Mouse (Mus musculus): Measurements from ENCODE around the gene Abhd14b. TPM values are rescaled to one million over a fixed set of nuclear protein-coding genes. Genes with fewer than 3 reads are reported as not detected.
A peak's percentile ranks its signal among the peaks of the same experiment; 100 is the strongest.

Gene Abhd14b
- polyA plus RNA-seq, 1 experiment from 2014 or later, result 28.3 TPM

DNA sequence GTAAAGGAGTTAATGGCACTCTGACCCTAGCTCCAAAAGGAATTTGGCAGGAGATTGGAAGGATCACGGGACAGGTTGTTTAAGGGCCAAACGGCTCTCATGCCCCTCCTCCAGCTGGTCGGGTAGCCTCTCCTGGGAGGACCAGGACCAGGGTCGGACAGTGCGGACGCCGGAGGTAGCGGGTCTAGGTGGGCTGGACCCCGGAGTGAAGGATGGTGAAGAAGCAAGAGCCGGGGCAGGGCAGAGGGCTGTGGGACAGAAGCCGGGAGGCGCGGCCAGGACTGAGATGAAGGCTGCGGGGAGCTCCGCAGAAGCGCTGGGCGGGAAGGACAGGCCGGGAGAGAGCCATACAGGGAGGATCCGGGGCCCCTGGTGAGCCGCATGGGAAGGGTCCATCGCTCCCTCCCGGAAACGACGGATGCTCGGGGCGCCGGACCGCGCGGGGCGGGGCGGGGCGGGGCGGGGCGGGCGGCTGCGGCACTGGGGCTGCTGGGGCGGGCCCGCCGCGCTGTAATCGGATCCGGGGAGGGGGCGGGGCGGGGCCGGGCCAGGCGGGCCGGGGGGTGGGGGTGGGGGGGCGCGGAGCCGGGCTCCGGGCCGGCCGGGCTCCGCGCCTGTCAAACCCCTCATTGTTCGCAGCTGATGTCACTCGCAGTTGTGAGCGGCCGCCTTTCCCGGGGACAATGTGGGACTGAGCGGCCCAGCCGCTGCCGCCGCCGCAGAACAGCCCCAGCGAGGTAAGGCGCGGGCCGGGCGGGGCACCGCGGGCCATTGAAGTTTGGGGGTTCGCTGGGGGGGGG lies 6.2 kb downstream of the Abhd14b start, which contains the start of gene Pcbp4:
Pcbp4 (plus strand) TSS at position 21 of the 800 bp plus-strand sequence.
- under 1% methylated on average over 35 of the region's 74 CpGs for WGBS
- Histone ChIP-seq H3K4me2 (ENCODE audit: low read depth, low read length) (peak within 1 kb of the TSS; percentile 67), H3K9me3 (replicated peaks; ENCODE audit: control insufficient read depth, low read length) (no peaks in the 10 kb centered on the region), H3K27ac (ENCODE audit: low read length) (peak within 1 kb of the TSS; percentile 77), H3K4me3 (replicated peaks; ENCODE audit: low read length) (peak within 1 kb of the TSS; percentile 69), H3K9ac (ENCODE audit: low read length) (peak within 1 kb of the TSS; percentile 83), H3K27me3 (ENCODE audit: control insufficient read depth, insufficient read depth, low read length) (no peaks in the 10 kb centered on the region), H3K4me1 (ENCODE audit: control insufficient read depth, insufficient read depth, low read length) (peaks cover 60% of the 10 kb centered on the region), H3K36me3 (ENCODE audit: control insufficient read depth, insufficient read depth, low read length) (no peaks in the 10 kb centered on the region)
- peak; percentile 79 for ATAC-seq (ENCODE audit: insufficient read depth, low FRiP score)

DNA sequence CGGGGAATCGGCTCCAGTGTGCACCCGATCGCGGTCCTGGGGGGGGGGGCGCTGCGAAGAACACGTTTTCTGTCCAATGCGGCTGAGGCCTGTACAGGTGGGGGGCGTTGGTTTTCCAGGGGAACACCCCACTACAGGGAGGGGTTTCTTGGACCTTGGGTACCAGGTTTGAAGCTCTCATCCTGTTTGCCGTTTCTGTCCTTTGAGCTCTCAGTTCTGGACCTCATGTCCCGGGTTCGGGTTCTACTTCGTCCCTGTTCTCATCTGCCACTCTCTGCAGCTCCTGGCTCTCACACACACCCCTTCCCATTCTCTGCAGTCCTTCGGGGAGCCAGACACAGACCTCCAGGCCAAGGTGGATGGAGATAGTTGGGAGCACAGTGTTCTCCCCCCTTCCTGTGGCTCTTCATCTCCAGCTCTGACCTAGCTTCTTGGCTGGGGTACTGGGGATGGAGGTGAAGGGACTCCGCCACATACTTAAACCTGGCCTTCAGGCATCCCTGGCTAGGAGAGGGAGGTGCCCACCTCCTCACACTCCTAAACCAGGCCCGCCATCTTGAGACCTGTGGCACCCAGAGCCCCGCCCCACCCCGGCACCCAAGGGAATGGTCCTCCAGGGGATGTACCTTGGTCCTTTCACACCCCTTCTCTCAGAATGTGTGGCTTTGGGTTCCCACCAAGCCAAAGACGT lies 7.0 kb downstream of the Abhd14b start:
- H3K4me1 ChIP-seq (ENCODE audit: control insufficient read depth, insufficient read depth, low read length), result peaks cover 56% of the 10 kb centered on the region
- peak; percentile 11; the same call in 1 of the 2 replicates for ATAC-seq (ENCODE audit: insufficient read depth, low FRiP score)
- WGBS, result 1% methylated on average over 20 of the region's 20 CpGs

DNA sequence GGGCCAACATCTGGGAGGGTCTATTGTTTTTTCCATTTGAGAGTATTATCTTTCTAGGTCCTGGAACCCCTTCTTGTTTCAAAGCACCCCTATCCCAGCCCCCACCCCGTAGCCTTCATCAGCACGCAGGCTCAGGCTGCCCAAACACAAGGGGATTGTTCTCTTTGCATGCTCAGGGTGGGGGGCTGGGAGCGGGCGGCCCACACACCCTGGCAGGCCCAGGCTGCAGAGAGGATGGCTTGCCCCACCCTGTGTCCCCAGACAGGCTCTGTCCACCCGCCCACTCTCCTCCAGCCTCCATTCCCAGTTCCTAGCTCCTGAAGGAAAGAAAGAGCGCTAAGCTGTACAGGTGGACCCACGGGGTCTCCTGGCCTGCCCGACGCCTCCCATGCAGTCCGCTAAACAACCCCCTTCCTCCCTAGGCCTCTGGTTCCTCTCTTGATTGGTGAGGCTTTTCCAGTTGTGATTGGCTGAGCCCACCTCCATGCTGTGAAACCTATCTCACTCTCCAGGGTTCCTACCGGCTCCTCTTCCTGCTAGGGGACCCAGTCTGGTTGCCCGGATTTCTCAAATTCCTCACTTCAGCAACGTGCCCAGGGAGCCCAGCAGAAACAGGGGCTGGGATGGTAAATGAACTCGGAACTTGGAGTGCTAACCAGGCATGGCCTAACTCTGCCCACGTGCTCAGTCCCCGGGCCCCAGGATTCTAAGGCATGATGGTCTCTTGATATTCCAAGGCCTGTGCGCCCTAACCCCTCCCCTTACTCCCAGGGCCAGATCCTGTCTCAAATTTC lies 7.8 kb downstream of the Abhd14b start:
- peak overlapping the region; percentile 83 for H3K9ac ChIP-seq (ENCODE audit: low read length)
- peaks cover 50% of the 10 kb centered on the region for H3K4me1 ChIP-seq (ENCODE audit: control insufficient read depth, insufficient read depth, low read length)
- no peaks in the 10 kb centered on the region for H3K36me3 ChIP-seq (ENCODE audit: control insufficient read depth, insufficient read depth, low read length)
- peak overlapping the region; percentile 69 for H3K4me3 ChIP-seq (replicated peaks; ENCODE audit: low read length)
- H3K27ac ChIP-seq (ENCODE audit: low read length), result peak overlapping the region; percentile 58
- no peak for ATAC-seq (ENCODE audit: insufficient read depth, low FRiP score)
- H3K9me3 ChIP-seq (replicated peaks; ENCODE audit: control insufficient read depth, low read length), result no peaks in the 10 kb centered on the region
- H3K27me3 ChIP-seq (ENCODE audit: control insufficient read depth, insufficient read depth, low read length), result no peaks in the 10 kb centered on the region
- H3K4me2 ChIP-seq (ENCODE audit: low read depth, low read length), result peak overlapping the region; percentile 67
- 12% methylated on average over 17 of the region's 17 CpGs for WGBS

More for the DNA sequence above, 7.0 kb downstream of the Abhd14b start:
- peak overlapping the region; percentile 83 for H3K9ac ChIP-seq (ENCODE audit: low read length)
- H3K27ac ChIP-seq (ENCODE audit: low read length), result peak overlapping the region; percentile 77
- H3K4me3 ChIP-seq (replicated peaks; ENCODE audit: low read length), result peak overlapping the region; percentile 69
- peak overlapping the region; percentile 67 for H3K4me2 ChIP-seq (ENCODE audit: low read depth, low read length)
- H3K27me3 ChIP-seq (ENCODE audit: control insufficient read depth, insufficient read depth, low read length), result no peaks in the 10 kb centered on the region
- H3K36me3 ChIP-seq (ENCODE audit: control insufficient read depth, insufficient read depth, low read length), result no peaks in the 10 kb centered on the region
- H3K9me3 ChIP-seq (replicated peaks; ENCODE audit: control insufficient read depth, low read length), result no peaks in the 10 kb centered on the region

DNA sequence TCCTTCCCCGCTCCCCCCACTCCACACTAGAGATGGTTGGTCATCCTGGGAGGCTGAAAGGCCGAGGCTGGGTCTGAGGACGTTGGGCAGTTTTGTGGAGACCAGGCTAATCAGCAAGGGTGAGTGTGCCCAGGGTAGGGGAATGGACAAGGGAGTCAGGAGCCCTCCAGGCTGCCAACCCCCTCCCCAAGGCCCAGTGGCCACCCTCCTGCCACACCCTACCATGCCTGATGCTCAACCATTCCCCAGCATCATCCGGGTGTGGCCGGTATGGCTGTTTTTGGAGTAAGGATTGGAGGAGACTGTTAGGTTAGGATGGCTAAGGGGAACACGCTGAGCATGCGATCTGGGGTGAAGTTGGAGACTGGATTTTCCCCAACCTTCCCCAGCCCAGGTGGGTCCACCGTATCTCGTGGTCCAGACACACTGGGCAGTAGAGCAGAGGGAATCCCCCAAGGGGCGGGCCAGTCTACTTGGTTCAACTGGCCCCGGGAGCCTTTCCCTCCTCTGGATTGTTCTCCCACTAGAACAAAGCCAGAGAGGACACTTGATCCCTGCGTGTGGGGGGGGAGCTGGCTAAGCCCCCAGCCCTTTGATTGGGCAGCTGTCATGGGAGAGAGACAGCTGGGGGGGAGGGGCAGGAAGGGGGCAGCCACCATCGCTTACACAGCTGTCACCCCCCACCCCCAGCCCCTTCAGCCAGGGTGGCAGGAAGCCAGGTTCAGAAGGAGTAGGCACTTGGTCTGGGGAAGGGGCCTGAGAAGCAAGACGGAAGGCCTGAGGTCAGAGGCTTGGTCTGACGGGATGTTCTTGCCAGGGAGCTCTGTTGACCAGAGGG lies 9.3 kb downstream of the Abhd14b start:
- peaks cover 36% of the 10 kb centered on the region for H3K4me1 ChIP-seq (ENCODE audit: control insufficient read depth, insufficient read depth, low read length)
- H3K27ac ChIP-seq (ENCODE audit: low read length), result peak overlapping the region; percentile 23; the same call in 1 of the 2 replicates
- H3K4me2 ChIP-seq (ENCODE audit: low read depth, low read length), result peak overlapping the region; percentile 67; the same call in 1 of the 2 replicates
- no peaks in the 10 kb centered on the region for H3K27me3 ChIP-seq (ENCODE audit: control insufficient read depth, insufficient read depth, low read length)
- ATAC-seq (ENCODE audit: insufficient read depth, low FRiP score), result no peak
- 38% methylated on average over 15 of the region's 15 CpGs for WGBS
- peak overlapping the region; percentile 52; the same call in 1 of the 2 replicates for H3K9ac ChIP-seq (ENCODE audit: low read length)
- H3K36me3 ChIP-seq (ENCODE audit: control insufficient read depth, insufficient read depth, low read length), result peaks cover 8% of the 10 kb centered on the region; the same call in 1 of the 2 replicates
- no peak overlapping the region for H3K4me3 ChIP-seq (replicated peaks; ENCODE audit: low read length)
- no peaks in the 10 kb centered on the region for H3K9me3 ChIP-seq (replicated peaks; ENCODE audit: control insufficient read depth, low read length)

DNA sequence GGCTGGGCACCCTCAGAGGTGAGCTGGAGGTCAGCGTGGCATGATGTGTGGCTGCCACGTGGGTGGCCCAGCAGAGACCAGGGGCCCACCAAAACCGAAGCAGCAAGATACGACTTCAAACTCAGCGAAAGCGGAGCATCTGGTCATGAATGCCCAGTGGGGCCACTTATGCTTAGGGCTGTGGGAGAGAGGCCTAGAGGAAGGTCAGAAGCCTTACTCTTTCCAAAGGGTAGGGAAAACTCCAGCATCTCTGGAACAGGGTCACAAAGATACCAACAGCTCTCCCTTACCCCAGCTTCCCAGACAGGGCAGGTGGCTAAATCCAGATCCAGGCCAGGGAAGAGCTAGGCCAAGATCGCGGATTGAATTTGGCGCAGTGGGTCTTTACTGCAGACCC lies 9.9 kb downstream of the Abhd14b start:
- Histone ChIP-seq H3K27me3 (ENCODE audit: control insufficient read depth, insufficient read depth, low read length) (no peaks in the 10 kb centered on the region), H3K9me3 (replicated peaks; ENCODE audit: control insufficient read depth, low read length) (no peaks in the 10 kb centered on the region), H3K27ac (ENCODE audit: low read length) (peak overlapping the region; percentile 23; the same call in 1 of the 2 replicates), H3K9ac (ENCODE audit: low read length) (peak overlapping the region; percentile 52; the same call in 1 of the 2 replicates), H3K4me1 (ENCODE audit: control insufficient read depth, insufficient read depth, low read length) (peaks cover 36% of the 10 kb centered on the region), H3K4me3 (replicated peaks; ENCODE audit: low read length) (no peak overlapping the region), H3K36me3 (ENCODE audit: control insufficient read depth, insufficient read depth, low read length) (peaks cover 9% of the 10 kb centered on the region), H3K4me2 (ENCODE audit: low read depth, low read length) (peak overlapping the region; percentile 67; the same call in 1 of the 2 replicates)
- WGBS, result 54% methylated on average over 9 of the region's 9 CpGs
- ATAC-seq (ENCODE audit: insufficient read depth, low FRiP score), result no peak

GRCm38 (mm10) chr9:106457920-106458319 lies 10.7 kb downstream of the Abhd14b start:
- no peak overlapping the region; the same call in 1 of the 2 replicates for H3K9ac ChIP-seq (ENCODE audit: low read length)
- H3K4me3 ChIP-seq (replicated peaks; ENCODE audit: low read length), result no peak overlapping the region
- no peaks in the 10 kb centered on the region for H3K27me3 ChIP-seq (ENCODE audit: control insufficient read depth, insufficient read depth, low read length)
- peaks cover 32% of the 10 kb centered on the region for H3K4me1 ChIP-seq (ENCODE audit: control insufficient read depth, insufficient read depth, low read length)
- ATAC-seq (ENCODE audit: insufficient read depth, low FRiP score), result no peak
- 78% methylated on average over 5 of the region's 5 CpGs for WGBS
- H3K9me3 ChIP-seq (replicated peaks; ENCODE audit: control insufficient read depth, low read length), result no peaks in the 10 kb centered on the region
- no peak overlapping the region for H3K4me2 ChIP-seq (ENCODE audit: low read depth, low read length)
- H3K36me3 ChIP-seq (ENCODE audit: control insufficient read depth, insufficient read depth, low read length), result peaks cover 14% of the 10 kb centered on the region
- H3K27ac ChIP-seq (ENCODE audit: low read length), result no peak overlapping the region

DNA sequence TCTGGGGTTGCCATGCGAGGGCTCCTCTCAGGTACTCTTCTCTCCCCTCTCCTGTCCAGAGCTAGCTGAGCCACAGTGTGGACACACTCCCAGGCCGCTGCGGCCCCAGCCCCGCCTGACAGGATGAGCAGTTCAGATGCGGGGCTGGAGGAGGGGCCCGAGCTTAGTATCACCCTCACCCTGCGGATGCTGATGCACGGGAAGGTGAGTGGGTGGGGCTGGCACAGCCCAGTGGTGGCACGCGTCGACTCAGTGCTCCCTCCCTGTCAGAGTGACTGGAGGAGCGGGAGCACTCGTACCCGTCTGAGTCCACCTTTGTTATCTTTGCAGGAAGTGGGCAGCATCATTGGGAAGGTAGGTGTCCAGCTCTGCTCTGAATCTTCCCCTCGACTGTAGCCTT lies 12.7 kb downstream of the Abhd14b start:
- Histone ChIP-seq H3K9ac (ENCODE audit: low read length) (no peak overlapping the region), H3K36me3 (ENCODE audit: control insufficient read depth, insufficient read depth, low read length) (peaks cover 14% of the 10 kb centered on the region), H3K4me3 (replicated peaks; ENCODE audit: low read length) (no peak overlapping the region), H3K27me3 (ENCODE audit: control insufficient read depth, insufficient read depth, low read length) (no peaks in the 10 kb centered on the region; the same call in 1 of the 2 replicates), H3K9me3 (replicated peaks; ENCODE audit: control insufficient read depth, low read length) (no peaks in the 10 kb centered on the region), H3K27ac (ENCODE audit: low read length) (no peak overlapping the region), H3K4me2 (ENCODE audit: low read depth, low read length) (no peak overlapping the region), H3K4me1 (ENCODE audit: control insufficient read depth, insufficient read depth, low read length) (peaks cover 26% of the 10 kb centered on the region)
- 74% methylated on average over 15 of the region's 15 CpGs for WGBS
- ATAC-seq (ENCODE audit: insufficient read depth, low FRiP score), result no peak

GRCm38 (mm10) chr9:106460401-106461025 lies 13.3 kb downstream of the Abhd14b start:
- WGBS, result 75% methylated on average over 18 of the region's 18 CpGs
- ATAC-seq (ENCODE audit: insufficient read depth, low FRiP score), result no peak
- peaks cover 14% of the 10 kb centered on the region for H3K36me3 ChIP-seq (ENCODE audit: control insufficient read depth, insufficient read depth, low read length)
- H3K4me2 ChIP-seq (ENCODE audit: low read depth, low read length), result no peak overlapping the region
- H3K27ac ChIP-seq (ENCODE audit: low read length), result no peak overlapping the region
- H3K4me1 ChIP-seq (ENCODE audit: control insufficient read depth, insufficient read depth, low read length), result peaks cover 22% of the 10 kb centered on the region
- H3K9ac ChIP-seq (ENCODE audit: low read length), result no peak overlapping the region
- H3K9me3 ChIP-seq (replicated peaks; ENCODE audit: control insufficient read depth, low read length), result no peaks in the 10 kb centered on the region
- H3K27me3 ChIP-seq (ENCODE audit: control insufficient read depth, insufficient read depth, low read length), result no peaks in the 10 kb centered on the region; the same call in 1 of the 2 replicates
- no peak overlapping the region for H3K4me3 ChIP-seq (replicated peaks; ENCODE audit: low read length)
